Mouse (Mus musculus) forebrain, embryonic 10.5 days (tissue): ENCODE results near the gene Sh3gl2. TPM values are rescaled to one million over a fixed set of nuclear protein-coding genes. Genes with fewer than 3 reads are reported as not detected.

Source experiments
- DNase-seq: peaks from one replicate; pipeline ENCODE4 v3.0.0-alpha.2; 2017; ENCODE audit warnings: low spot score; ENCODE audit errors: extremely low spot score
- H3K27ac ChIP-seq: fragments of 300-500 bp; sonication (generic); 2 replicates; pipeline ENCODE4 v1.5.1; 2016; ENCODE audit warnings: mild to moderate bottlenecking
- H3K27me3 ChIP-seq: fragments of 300-500 bp; sonication (generic); 2 replicates; pipeline ENCODE4 v1.6.1; 2016; ENCODE audit warnings: mild to moderate bottlenecking; ENCODE audit not compliant: poor library complexity, severe bottlenecking
- H3K36me3 ChIP-seq: fragments of 300-500 bp; sonication (generic); replicated peaks from 2 replicates; pipeline ENCODE4 v1.6.1; 2016; ENCODE audit warnings: mild to moderate bottlenecking, moderate library complexity
- H3K4me1 ChIP-seq: fragments of 300-500 bp; sonication (generic); 2 replicates; pipeline ENCODE4 v1.6.1; 2016
- H3K4me3 ChIP-seq: fragments of 300-500 bp; sonication (generic); 2 replicates; pipeline ENCODE4 v1.5.1; 2016; ENCODE audit warnings: mild to moderate bottlenecking, moderate library complexity
- H3K9me3 ChIP-seq: fragments of 300-500 bp; sonication (generic); 2 replicates; pipeline ENCODE4 v1.6.1; 2016; ENCODE audit warnings: mild to moderate bottlenecking, moderate library complexity
- WGBS: fragments of 180-500 bp; shearing (Covaris S2); methylation state at CpG from one replicate; pipeline ENCODE4 v1.1.7; 2016; 5-methylcytosine and 5-hydroxymethylcytosine counted together
- polyA plus RNA-seq: library from polyadenylated mRNA; unstranded; fragments of >200 nt; fragmentation: Nextera tagmentation; extraction: Ambion mirVana; gene quantifications from 2 replicates; pipeline ENCODE4 v1.2.1, GENCODE M21; 2016

Gene Sh3gl2
- polyA plus RNA-seq, 1 experiment from 2014 or later, result 2.0 TPM

DNA sequence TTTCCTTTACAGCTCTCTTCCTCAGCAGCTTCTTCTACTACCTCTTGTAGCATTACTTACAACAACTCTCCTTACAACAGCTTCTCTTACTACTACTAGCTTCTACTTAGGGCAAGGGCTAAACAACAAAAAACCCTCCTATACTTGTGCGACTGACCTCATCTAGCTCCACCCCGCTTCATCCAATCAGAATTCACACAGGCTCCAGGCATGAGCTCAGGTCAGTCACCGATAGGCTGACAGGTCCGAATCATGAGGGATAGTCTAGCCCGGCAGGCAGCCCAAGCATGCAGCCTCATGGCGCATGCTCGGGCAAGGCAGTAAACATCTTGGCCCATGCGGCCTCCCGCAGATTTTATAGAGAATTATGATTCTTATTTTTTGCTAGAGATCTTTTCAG is 78.2 kb downstream of the Sh3gl2 start:
- no peaks in the 10 kb centered on the region for H3K36me3 ChIP-seq
- H3K27me3 ChIP-seq, result no peaks in the 10 kb centered on the region
- H3K9me3 ChIP-seq, result no peaks in the 10 kb centered on the region
- H3K4me1 ChIP-seq, result no peaks in the 10 kb centered on the region
- no peak overlapping the region for H3K4me3 ChIP-seq
- 91% methylated on average over 9 of the region's 9 CpGs for WGBS
- no peak overlapping the region for H3K27ac ChIP-seq
- DNase-seq, result no peak

DNA sequence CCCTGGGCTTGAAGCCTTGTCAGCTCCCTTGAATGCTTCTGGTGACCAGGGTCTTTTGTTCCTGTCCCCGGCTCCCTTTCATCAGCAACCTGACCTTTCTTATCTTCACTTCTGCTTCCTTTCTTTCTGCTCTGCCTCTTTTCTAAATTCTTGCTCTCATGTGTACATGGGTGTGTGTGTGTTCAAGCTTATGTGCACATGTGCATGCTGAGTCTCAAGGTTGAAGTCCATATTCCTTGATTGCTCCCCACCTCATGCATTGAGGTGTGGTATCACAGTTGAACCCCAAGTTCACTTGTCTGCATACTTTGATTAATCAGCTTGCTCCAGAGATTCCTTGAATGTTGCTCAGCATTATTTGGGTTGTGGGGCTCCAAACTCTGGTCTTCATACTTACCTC is 85.1 kb downstream of the Sh3gl2 start:
- no peak for DNase-seq
- H3K4me1 ChIP-seq, result no peaks in the 10 kb centered on the region
- no peaks in the 10 kb centered on the region for H3K9me3 ChIP-seq
- 82% methylated on average over 1 of the region's 1 CpGs for WGBS
- H3K27me3 ChIP-seq, result no peaks in the 10 kb centered on the region
- no peak overlapping the region for H3K27ac ChIP-seq
- no peak overlapping the region for H3K4me3 ChIP-seq
- H3K36me3 ChIP-seq, result no peaks in the 10 kb centered on the region

DNA sequence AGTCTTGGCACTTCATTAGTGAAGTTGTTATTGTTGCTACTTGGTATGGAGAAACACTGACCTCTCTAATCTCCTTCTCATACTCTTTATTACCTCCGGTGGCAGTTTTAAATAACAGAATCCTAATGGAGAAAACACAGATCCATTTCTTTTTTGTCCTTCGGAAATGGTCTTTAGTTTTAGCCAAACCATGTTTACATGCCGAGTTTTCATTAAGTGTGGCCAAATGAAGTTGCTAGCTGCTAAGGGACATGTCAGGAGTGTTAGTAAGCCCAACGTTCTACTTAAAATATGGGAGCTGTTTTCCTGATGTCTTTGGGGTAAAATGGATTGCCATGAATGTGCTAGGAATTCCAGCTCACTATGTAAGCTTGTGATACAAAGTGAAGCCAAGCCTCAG is 86.4 kb downstream of the Sh3gl2 start:
- H3K27me3 ChIP-seq, result no peaks in the 10 kb centered on the region
- 89% methylated on average over 4 of the region's 4 CpGs for WGBS
- H3K4me3 ChIP-seq, result no peak overlapping the region
- no peaks in the 10 kb centered on the region for H3K9me3 ChIP-seq
- no peak overlapping the region for H3K27ac ChIP-seq
- no peaks in the 10 kb centered on the region for H3K4me1 ChIP-seq
- no peak for DNase-seq
- no peaks in the 10 kb centered on the region for H3K36me3 ChIP-seq

DNA sequence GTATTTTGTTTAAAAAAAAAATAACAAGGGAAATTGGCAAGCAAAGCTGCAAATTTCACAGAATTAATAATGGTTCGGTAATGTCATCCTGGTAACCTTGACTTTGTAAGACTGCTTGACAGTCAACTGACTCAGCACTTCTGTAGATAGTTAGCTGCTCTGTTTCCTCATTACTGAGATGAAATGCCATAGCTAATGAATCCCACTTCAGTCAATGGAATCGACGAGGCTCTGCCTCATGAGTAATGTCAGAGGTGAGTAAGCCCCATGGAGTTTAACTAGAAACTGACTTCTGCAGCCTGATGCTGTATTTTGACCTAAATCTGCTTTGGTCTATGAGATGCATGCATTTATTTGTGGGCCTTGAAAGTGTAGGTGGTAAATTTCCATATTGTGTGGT is 88.4 kb downstream of the Sh3gl2 start:
- Histone ChIP-seq H3K9me3 (no peaks in the 10 kb centered on the region), H3K4me3 (no peak overlapping the region), H3K27ac (no peak overlapping the region), H3K27me3 (no peaks in the 10 kb centered on the region), H3K4me1 (no peaks in the 10 kb centered on the region), H3K36me3 (no peaks in the 10 kb centered on the region)
- DNase-seq, result no peak
- WGBS, result 85% methylated on average over 3 of the region's 3 CpGs

DNA sequence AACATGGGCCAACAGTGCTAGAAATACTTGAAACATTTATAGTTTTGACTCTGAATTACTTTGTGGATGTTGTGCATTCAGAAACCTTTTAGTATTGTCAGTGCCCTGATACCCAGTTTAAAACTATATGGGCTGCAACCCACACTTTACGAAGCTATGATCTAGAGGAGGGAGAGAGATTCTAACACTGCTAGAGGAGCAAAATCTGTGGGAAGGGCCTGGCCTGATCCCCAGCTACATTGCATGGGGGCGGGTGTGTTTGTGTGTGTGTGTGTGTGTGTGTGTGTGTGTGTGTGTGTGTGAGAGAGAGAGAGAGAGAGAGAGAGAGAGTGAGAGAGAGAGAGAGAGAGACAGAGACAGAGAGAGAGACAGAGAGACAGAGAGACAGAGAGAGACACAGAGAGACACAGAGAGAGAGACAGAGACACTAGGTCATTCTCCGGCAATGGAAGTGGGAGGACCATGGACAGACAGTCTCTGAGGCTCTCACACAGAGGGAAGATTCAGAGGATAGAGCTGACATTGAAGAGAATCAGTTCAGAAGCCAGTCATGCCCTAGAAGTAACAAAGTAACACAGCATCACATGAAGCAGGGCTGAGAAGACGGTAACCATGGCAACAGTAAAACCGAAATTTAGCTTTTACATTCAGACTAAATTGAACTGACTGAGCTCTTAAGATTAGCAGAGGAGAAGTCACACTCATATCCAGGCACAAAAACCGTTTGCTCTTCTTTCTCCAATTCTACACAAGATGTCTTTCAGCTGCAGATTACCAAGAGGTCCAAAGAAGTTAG is 95.9 kb downstream of the Sh3gl2 start:
- WGBS, result 90% methylated on average over 6 of the region's 6 CpGs
- H3K9me3 ChIP-seq, result no peaks in the 10 kb centered on the region
- no peak overlapping the region for H3K4me3 ChIP-seq
- DNase-seq, result no peak
- H3K27ac ChIP-seq, result no peak overlapping the region
- no peaks in the 10 kb centered on the region for H3K27me3 ChIP-seq
- no peaks in the 10 kb centered on the region for H3K4me1 ChIP-seq
- H3K36me3 ChIP-seq, result no peaks in the 10 kb centered on the region

DNA sequence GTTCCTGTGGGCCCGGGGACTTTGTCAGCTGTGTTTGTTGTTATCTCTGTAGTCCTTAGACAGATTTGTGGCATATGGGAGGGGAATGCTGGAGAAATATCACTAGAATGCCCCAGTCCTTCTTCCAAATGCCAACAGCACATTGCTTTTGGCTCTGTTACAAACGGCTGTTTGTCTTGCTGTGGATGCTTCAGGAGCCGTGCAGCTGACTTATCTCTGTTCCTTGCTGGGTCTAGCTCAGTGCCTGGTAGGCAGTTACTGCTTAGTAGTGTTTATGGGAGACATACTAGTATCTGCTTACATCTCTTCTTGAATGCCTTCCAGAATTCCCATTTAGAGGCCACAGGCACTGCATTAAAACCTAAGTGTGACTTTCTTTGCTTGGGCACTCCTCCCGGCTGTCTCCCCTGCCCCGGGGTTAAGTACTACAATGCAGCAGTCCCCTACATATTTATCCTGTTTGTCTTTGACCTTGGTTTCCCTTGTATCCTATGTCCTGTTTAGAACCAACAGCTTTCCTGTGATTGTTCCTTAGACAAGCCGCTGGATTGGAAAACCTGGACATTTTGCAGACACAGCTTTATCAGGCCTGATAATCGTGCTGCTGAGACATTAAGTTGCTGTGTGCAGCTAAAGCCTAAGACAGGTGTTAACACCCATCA is 101.1 kb downstream of the Sh3gl2 start:
- H3K9me3 ChIP-seq, result no peaks in the 10 kb centered on the region
- peaks cover 8% of the 10 kb centered on the region; the same call in 1 of the 2 replicates for H3K4me1 ChIP-seq
- no peak overlapping the region for H3K4me3 ChIP-seq
- no peak overlapping the region for H3K27ac ChIP-seq
- DNase-seq, result no peak
- H3K36me3 ChIP-seq, result no peaks in the 10 kb centered on the region
- no peaks in the 10 kb centered on the region for H3K27me3 ChIP-seq
- WGBS, result 87% methylated on average over 7 of the region's 7 CpGs

DNA sequence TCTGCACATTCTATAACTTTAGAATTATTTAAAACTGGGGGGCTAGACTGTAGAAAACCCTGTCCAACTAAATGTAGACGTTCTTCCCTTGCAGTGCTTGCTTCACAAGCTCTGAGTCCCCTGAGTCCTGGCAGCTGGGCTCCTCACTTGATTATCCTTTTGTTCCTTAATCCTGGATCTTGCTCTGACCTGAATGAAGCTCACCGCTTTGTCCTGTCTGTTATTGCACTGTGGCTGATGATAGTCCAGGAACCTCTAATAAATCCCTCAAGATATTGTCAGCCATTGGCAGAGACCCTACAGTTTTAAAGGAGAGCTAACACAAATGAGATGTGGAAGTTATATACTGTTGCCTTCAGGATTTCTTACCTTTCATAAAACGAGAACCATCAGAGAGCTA is 114.2 kb downstream of the Sh3gl2 start:
- Histone ChIP-seq H3K9me3 (no peaks in the 10 kb centered on the region), H3K36me3 (no peaks in the 10 kb centered on the region), H3K4me1 (peaks cover 6% of the 10 kb centered on the region; the same call in 1 of the 2 replicates), H3K27ac (no peak overlapping the region), H3K4me3 (no peak overlapping the region), H3K27me3 (no peaks in the 10 kb centered on the region)
- DNase-seq, result no peak
- WGBS, result 47% methylated on average over 3 of the region's 3 CpGs

DNA sequence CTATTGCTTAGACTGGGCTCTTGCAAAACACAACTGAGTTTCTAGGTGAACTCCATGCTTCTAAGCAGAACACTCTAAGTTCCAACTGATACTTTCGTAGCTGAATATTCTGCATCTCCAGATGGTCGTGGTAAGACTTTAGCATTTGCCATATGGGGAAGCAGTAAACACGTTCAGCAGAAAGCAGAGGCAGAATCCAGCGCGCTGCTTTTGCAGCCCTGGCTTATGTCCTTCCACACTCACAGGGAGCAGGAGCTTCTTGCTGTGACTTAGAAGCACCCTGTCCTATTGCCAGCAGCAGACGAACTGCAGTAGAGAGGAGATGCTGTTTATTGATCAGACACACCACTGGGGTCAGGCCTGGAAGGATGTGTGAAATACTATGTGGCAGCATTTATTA is 120.5 kb downstream of the Sh3gl2 start:
- Histone ChIP-seq H3K27ac (no peak overlapping the region), H3K4me1 (no peaks in the 10 kb centered on the region), H3K27me3 (no peaks in the 10 kb centered on the region), H3K36me3 (no peaks in the 10 kb centered on the region), H3K9me3 (no peaks in the 10 kb centered on the region), H3K4me3 (no peak overlapping the region)
- DNase-seq, result no peak
- 90% methylated on average over 6 of the region's 6 CpGs for WGBS

DNA sequence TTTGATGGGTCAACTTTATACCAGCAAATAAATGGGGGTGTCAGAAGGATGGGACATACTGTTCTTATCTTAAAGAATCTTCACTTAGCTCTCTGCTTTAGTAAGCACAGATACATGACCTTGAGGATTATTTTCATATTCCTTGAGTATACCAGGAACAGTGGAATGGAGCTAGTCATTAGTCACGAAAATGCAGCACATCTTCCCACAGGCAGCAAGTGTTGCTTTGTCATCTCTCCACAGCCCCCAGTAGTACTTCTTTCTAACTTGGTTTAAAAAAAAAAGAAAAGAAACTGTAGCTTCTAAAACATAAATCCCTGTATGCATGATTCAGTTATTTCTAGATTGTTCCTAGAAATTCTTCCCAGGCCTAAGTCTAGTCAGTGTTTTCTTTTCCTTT is 121.1 kb downstream of the Sh3gl2 start:
- Histone ChIP-seq H3K4me1 (no peaks in the 10 kb centered on the region), H3K36me3 (no peaks in the 10 kb centered on the region), H3K4me3 (no peak overlapping the region), H3K27ac (no peak overlapping the region), H3K27me3 (no peaks in the 10 kb centered on the region), H3K9me3 (no peaks in the 10 kb centered on the region)
- WGBS, result 88% methylated on average over 1 of the region's 1 CpGs
- DNase-seq, result no peak

DNA sequence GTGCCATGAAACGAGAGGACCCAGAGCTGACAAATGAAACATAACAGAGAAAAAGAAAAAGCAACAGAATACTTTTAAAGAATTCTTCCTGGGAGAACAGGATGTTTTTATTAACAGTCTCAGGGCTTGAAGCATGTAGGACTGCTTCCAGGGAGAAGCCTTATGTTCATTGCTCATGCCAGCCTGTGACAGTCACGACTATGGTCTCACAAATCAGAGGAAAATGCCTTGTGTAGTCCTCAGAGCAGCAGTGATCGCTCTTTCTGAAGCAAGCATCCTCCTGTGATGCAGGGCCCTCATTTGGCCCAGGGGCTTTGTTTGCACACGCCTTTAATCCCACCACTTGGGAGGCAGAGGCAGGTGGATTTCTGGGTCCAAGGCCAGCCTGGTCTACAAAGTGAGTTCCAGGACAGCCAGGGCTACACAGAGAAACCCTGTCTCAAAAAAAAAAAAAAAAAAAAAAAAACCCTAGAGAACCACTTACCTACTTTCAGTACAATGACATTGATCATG is 129.8 kb downstream of the Sh3gl2 start:
- WGBS, result 89% methylated on average over 4 of the region's 4 CpGs

DNA sequence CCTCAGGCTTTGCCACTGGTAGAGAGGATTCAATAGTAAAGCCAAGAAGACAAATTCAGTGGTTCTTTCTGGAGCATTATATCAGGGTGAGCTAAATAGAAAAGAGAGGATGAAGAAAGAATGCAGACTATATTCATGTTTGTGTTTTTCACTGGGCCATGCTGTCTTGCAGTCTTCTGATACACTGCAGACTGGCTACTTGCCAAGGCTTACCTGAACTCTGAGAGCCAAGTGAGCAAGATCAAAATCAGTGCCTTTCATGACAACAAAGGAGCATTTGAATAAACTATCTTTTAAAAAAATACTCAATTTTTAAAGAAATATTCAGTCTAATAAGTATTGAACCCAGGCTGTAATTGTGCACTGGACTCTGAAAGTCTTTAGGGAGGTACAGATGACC is 131.4 kb downstream of the Sh3gl2 start:
- H3K36me3 ChIP-seq, result no peaks in the 10 kb centered on the region
- H3K4me1 ChIP-seq, result no peaks in the 10 kb centered on the region
- no peaks in the 10 kb centered on the region for H3K27me3 ChIP-seq
- H3K27ac ChIP-seq, result no peak overlapping the region
- H3K9me3 ChIP-seq, result no peaks in the 10 kb centered on the region
- DNase-seq, result no peak
- no peak overlapping the region for H3K4me3 ChIP-seq

More for the DNA sequence above, 129.8 kb downstream of the Sh3gl2 start:
- no peak overlapping the region for H3K27ac ChIP-seq
- DNase-seq, result no peak
- H3K27me3 ChIP-seq, result no peaks in the 10 kb centered on the region
- H3K9me3 ChIP-seq, result no peaks in the 10 kb centered on the region
- no peaks in the 10 kb centered on the region for H3K36me3 ChIP-seq
- H3K4me1 ChIP-seq, result no peaks in the 10 kb centered on the region
- H3K4me3 ChIP-seq, result no peak overlapping the region

DNA sequence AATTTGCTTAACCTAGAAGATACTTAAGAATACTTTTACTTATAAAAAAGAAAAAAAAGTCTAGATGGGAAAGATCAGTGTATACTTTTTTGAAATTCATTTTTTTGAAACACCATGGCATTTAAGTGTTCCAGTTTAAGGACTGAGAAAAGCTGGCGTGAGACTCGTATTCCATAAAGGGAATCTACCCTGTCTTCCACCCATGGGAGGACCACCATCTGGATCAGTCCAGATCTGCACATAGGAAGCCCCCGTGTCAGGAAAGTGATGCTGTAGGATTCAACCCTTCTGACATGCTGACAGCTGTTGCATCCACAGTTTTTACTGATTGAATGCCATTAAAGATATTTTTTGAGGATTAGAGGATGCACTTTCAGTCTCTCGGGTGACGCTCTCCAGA is 134.2 kb downstream of the Sh3gl2 start:
- H3K27me3 ChIP-seq, result no peaks in the 10 kb centered on the region
- H3K27ac ChIP-seq, result no peak overlapping the region
- H3K4me3 ChIP-seq, result no peak overlapping the region
- H3K36me3 ChIP-seq, result no peaks in the 10 kb centered on the region
- DNase-seq, result no peak
- no peaks in the 10 kb centered on the region for H3K9me3 ChIP-seq
- no peaks in the 10 kb centered on the region for H3K4me1 ChIP-seq
- 91% methylated on average over 5 of the region's 5 CpGs for WGBS

DNA sequence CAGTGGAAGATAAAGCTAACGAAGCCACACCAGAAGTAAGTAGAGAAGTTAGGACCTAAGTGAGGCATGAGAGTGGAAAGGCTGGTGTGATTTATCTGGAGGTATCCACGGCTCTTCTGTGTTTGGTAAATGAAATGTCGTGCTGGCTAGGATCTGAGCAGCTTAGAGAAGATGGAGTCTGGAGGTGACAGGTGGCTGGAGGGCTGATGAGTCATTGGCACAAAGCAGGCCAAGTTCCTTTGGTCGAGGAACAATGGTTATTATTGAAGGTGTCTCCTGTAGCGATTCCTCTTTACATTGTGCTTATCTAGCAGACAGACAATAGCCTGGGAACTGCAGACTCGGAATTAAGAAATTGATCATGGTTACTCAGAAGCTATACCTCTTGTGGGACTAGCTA is 135.8 kb downstream of the Sh3gl2 start:
- Histone ChIP-seq H3K27me3 (no peaks in the 10 kb centered on the region), H3K36me3 (no peaks in the 10 kb centered on the region), H3K9me3 (no peaks in the 10 kb centered on the region), H3K4me3 (no peak overlapping the region), H3K4me1 (no peaks in the 10 kb centered on the region), H3K27ac (no peak overlapping the region)
- WGBS, result 81% methylated on average over 6 of the region's 6 CpGs
- DNase-seq, result no peak
